Mouse (Mus musculus) retina, postnatal 7 days (tissue): ENCODE measurements at regions not wholly inside any gene's neighbourhood (a gene's known extent, or its start where the extent isn't known, plus 50 kb on each side); places are given as distances from the start of the nearest gene placed in this dataset.

Source experiments
- DNase-seq: peaks from one replicate; pipeline ENCODE4 v3.0.0-alpha.2; 2012; ENCODE audit warnings: low read depth, low spot score

- no peak for DNase-seq
Measured at GRCm38 (mm10) chr8:34756916-34757315, 645.4 kb upstream of the Gm10131 start.

- DNase-seq, result no peak
Measured at GRCm38 (mm10) chr8:34756171-34756570, 644.6 kb upstream of the Gm10131 start.

GRCm38 (mm10) chr8:34755480-34755879 is 643.9 kb upstream of the Gm10131 start:
- DNase-seq, result no peak

DNA sequence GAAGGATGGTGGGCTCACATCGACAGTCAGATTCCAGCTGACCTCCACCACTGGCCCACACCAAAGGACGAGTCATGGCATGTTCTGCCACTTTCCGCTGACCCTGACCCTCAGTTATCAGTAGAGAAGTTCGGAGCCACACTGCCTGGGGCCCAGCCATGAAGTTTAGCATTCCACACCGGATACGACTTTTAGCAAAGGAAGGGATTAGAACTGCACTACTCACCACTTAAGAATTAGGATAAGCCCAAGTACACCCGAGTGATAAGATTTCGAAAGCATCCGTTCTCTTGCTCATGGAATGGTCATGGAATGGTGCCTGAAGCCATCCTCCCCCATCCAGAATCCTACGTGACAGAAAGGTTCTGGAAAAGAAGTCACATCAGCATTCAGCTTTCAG is 641.5 kb upstream of the Gm10131 start:
- no peak for DNase-seq

DNA sequence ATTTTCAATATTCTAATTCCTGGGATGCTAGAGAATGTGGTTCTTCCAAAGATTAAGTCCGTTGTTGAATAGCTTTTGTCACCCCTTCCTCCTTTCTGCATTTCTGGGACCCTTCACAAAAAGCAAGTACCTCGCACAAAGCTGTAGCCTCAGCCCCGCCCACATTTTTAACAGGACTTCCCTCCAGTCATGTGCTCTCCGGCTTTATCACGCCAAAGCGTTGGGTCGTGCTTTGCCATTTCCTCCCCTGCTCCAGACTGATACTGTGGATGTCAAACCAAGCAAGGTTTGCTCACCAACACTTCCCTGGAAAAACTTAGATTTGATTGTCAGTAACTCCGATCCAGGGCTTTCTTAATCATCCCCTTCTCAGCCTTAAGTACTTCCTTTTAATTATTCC is 637.0 kb upstream of the Gm10131 start:
- DNase-seq, result no peak

- no peak for DNase-seq
Measured at GRCm38 (mm10) chr8:34745706-34746105, 634.2 kb upstream of the Gm10131 start.

- DNase-seq, result no peak
Measured at GRCm38 (mm10) chr8:34744682-34745081, 633.1 kb upstream of the Gm10131 start.

DNA sequence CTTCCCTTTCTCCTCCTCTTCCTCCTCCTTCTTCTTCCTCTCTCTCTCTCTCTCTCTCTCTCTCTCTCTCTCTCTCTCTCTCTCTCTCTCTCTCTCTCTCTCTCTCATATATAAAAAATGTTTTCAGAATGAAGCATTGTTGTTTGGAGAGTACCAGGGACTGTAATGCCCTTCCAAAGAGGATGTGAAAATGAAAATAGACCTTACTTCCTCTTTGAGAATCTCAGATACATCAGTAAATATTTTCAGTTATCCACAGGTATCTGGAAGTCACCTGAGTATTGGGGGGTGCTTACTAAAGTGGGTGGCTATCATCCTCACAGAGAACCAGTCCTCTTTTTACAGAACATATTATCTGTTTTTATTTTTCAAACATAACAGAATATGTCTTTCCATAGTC is 632.6 kb upstream of the Gm10131 start:
- DNase-seq, result no peak

- DNase-seq, result no peak
Measured at GRCm38 (mm10) chr8:34743137-34743536, 631.6 kb upstream of the Gm10131 start.

DNA sequence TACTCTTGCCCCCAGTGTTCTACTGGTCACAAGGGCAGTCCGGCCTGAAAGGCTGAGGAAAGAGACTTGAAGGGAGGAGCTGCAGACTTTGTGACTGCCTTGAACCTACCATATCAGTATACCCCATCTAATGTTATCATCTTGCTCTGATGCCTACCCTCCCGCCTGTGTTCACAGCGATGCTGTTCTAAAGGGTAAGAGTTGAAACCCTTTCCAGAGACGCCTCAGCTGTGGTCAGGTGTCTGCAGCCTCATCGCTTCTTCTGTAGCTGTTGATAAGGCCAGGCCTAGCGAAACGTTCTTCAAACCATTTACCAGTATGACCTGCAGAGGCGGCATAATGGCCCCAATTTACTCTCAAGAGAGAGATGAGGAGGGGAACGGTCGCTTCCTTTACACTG is 629.3 kb upstream of the Gm10131 start:
- no peak for DNase-seq

- no peak for DNase-seq
Measured at GRCm38 (mm10) chr8:34739836-34740804, 628.6 kb upstream of the Gm10131 start.

DNA sequence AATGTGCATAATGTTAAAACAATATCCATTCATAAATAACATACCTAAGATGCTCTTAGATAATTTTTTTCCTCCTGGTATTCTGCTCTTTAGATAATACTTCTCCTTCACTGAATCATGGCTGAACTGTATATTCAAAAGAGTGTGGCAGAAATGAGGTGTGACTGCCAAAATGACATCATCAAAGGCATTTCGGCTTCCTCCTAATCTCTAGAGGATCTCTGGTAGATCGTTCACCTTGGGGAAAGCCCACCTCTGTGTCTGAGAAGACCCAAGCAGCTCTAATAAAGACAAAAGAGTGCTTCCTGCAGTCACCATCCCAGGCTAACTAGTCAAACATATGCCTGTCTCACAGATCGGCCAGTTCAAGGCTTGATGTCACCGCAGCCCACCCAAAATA is 624.7 kb upstream of the Gm10131 start:
- DNase-seq, result no peak

DNA sequence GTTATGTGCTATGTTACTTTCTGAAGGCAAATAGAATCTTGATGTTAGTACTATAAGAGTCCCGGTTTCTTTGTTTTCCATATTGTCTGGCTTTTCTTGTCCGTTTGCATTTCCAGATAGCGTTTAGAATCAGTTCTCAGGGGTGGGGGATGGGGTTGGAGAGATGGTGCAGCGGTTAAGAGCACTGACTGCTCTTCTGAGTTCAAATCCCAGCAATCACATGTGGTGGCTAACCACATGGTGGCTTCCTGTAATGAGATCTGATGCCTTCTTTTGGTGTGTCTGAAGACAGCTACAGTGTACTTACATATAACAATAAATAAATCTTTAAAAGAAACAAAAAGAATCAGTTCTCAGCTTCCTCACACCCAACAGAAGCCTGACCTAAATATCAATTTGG is 623.5 kb upstream of the Gm10131 start:
- DNase-seq, result no peak

GRCm38 (mm10) chr8:34732808-34733207 is 621.3 kb upstream of the Gm10131 start:
- DNase-seq, result no peak

DNA sequence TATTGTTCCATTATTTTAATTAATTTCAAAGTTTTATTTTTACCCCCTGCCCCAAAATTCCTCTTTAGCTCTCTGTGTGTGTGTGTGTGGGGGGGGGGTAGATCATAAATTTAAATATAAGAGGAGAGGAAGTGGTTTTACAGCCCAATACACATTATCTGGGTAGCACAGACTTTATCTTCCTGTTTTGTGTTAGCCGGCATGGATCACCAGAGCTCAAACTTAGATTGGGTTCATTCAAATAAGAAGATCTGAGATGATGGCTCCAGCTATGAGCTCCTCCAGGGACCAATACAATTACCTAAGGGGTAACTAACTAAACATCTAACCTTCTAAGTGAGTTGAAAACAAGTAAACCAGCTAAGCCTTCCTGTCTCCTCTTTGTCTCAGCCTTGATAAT is 620.8 kb upstream of the Gm10131 start:
- DNase-seq, result no peak

- no peak for DNase-seq
Measured at GRCm38 (mm10) chr8:34731096-34731999, 619.8 kb upstream of the Gm10131 start.

DNA sequence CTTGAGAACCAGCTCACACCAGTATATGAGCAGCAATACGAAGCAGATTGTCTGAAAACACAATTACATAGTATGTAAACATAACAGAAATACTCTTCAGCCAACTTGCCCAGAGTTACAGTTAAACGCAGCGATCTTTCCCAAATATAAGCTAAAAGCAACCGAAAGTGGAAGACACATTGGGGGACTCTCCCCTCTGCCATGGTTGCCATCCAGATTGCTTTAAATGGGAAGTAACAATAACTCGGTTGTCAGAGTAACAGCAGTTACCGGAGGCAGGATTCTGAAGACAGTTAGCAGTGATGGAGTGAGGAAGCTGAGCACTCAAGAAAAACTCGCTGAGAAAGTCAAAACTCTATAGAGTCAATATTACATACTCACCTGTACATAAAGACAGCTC is 618.0 kb upstream of the Gm10131 start:
- DNase-seq, result no peak

- no peak for DNase-seq
Measured at GRCm38 (mm10) chr8:34727699-34728098, 616.2 kb upstream of the Gm10131 start.

DNA sequence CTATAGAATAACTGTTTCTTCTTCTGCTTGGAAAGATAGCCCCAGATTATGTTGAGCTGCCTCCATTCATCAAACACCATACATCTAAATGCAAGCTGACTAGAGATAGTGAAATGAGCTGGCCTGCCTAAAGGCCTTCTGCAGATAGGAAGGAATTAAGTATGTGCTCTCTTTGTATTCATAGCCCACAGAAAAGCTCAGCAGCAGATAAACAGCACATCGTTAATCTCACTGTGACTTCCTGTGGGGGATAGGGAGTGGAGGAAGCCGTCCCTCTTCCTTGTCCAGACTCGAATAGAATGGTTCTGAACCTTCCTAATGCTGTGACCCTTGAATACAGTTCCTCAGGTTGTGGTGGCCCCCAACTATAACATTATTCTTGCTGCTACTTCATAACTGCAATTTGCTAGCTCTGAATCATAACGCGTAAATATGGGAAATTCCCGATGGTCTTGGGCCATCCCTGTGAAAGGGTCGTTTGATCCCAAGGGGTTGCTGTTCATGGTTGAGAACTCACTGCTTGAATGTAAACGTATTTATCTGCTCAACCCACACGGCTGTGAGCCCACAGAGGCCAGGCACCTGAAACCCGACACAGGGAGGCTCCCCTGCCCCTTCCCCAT is 614.7 kb upstream of the Gm10131 start:
- no peak for DNase-seq

GRCm38 (mm10) chr8:34725546-34725945 is 614.0 kb upstream of the Gm10131 start:
- DNase-seq, result no peak

- DNase-seq, result no peak
Measured at GRCm38 (mm10) chr8:34709911-34710733, 598.6 kb upstream of the Gm10131 start.
